Mouse (Mus musculus): ENCODE results near the gene Nptx1.

DNA sequence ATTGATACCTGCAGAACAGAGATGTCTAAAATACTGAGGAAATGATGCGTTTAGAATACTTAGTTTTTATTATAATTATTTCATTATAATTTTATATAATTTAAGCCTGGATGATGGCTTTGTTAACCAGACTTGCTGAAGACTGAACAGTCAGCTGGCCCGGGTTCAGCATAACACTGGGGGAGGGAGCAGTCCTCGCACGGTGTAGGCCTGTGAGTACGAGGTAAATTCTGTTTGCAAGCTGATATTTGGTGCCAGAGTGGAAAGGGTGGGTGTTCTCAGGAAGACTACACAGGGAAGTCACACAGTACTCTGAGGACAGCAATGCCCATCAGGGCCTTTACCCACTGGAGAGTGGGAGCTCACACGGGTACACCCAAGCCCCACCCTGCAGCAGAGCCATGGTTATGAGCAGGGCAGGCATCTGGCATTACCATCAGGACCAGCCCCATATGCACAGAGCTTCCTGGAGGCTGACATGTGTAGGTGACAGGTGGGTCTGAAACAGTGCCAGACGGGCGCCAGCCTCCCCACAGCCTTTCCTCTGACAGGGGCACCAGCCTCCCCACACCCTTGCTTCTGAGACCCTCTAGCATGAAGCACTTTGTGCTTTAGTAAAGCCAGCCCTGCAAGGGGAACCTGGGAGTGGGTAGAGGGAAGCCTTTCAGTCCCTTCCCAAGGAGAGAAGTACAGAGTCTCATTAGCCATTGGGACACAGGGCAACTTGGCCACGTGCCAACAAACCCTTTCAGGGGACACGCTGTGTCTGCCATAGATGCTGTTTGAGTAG, 3.2 kb upstream of the Nptx1 start:
- no peak for TF ChIP-seq TCF3 (IDR thresholded peaks at IDR 0.05; ENCODE audit: insufficient read length, low read depth)
- TF ChIP-seq POLR2A (IDR thresholded peaks at IDR 0.05; ENCODE audit: insufficient read length, low read depth): no peak
- no peak for TF ChIP-seq REST (IDR thresholded peaks at IDR 0.05; ENCODE audit: insufficient read depth, insufficient read length)
- TF ChIP-seq MAX (IDR thresholded peaks at IDR 0.05; ENCODE audit: low read depth): no peak
- TF ChIP-seq POLR2AphosphoS2 (IDR thresholded peaks at IDR 0.05; ENCODE audit: insufficient read length, low read depth): no peak
- TF ChIP-seq SRF (IDR thresholded peaks at IDR 0.05; ENCODE audit: control insufficient read depth, insufficient read length, low read depth): no peak
- TF ChIP-seq MYOD1 (IDR thresholded peaks at IDR 0.05; ENCODE audit: control insufficient read depth in 1 of 3, insufficient read length in 2 of 3, low read depth in 2 of 3): no peak
- no peak for TF ChIP-seq CEBPB (IDR thresholded peaks at IDR 0.05; ENCODE audit: insufficient read depth, poor library complexity, severe bottlenecking)
- TF ChIP-seq MYOG (IDR thresholded peaks at IDR 0.05; ENCODE audit: control insufficient read depth in 1 of 3, insufficient read depth in 1 of 3, insufficient read length in 2 of 3, low read depth in 2 of 3): no peak
- TF ChIP-seq TCF12 (IDR thresholded peaks at IDR 0.05; ENCODE audit: insufficient read depth, poor library complexity, severe bottlenecking): no peak

Data from myocyte (in vitro differentiated cells).